Mouse (Mus musculus) CH12.LX (cell line): ENCODE measurements around the gene Txlng.

Experiments
- CTCF ChIP-seq, 2 experiments: IDR thresholded peaks in 1 of 2; conservative IDR thresholded peaks in 1 of 2; 2 replicates each; pipeline ENCODE4 v1.5.1; 2011 to 2012; ENCODE audit warnings: low read depth in 2 of 2, low read length in 2 of 2, improper control_type of control experiment in 1 of 2, inconsistent platforms in 1 of 2, mild to moderate bottlenecking in 1 of 2, moderate library complexity in 1 of 2
- ETS1 ChIP-seq: conservative IDR thresholded peaks from 2 replicates; pipeline ENCODE4 v1.6.1; 2012; ENCODE audit warnings: low read depth, mild to moderate bottlenecking, inconsistent platforms, low read length, improper control_type of control experiment, moderate library complexity

DNA sequence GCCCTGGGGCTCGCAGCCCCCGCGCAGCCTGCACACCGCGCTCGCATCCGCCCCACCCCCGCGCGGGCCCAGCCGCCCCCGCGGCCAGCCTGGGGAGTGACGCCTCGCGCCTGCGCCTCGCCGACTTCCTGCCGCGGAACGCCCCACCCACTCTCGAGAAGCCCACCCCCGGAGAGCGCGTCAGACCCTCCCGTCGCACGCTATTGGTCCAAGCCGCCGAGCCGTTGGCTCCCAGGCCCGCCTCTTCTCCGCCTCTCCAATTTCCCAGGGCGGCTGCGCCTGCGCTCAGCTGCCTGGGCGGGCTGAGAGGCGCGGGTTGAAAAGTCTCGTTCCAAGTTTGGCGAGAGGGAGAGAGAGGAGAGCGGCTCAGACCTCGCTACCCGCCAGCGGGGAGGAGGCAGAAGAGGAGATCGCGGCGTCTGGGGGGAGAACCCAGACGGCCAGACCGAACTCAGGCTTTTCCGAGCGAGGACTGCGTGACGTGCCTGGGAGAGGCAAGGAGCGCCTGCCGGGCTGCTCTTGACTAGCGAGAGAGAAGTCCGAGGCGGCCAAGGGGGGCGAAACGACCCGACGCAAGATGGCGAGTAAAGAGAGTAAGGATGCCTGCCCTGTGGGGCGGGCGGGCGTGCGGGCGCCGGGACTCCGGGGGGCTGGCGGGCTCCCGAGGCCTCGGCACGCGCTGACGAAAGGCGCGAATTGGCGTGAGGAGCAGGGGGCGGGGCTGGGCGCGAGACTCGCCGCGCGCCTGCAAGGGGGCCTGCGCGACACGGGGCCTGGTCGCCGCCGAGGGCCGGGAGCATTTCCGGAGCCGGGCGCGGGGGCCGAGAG, 68.9 kb downstream of the Txlng start, which contains the start of gene Rbbp7:
- no peak for TF ChIP-seq ETS1
- TF ChIP-seq CTCF (conservative IDR thresholded peaks at IDR 0.05 in 1 of 2, IDR thresholded peaks at IDR 0.05 in 1 of 2; ENCODE audit: low read depth in 2 of 2, low read length in 2 of 2) = no peak
